Mouse (Mus musculus) heart, postnatal 0 days (tissue): Measurements from ENCODE around the gene 5730522E02Rik. TPM values are rescaled to one million over a fixed set of nuclear protein-coding genes. Genes with fewer than 3 reads are reported as not detected.

ENCODE experiments used
- ATAC-seq: fragments of 200-750 bp; cut with Nextera tagmentation; 2 replicates; pipeline ENCODE4 v1.8.0; 2017; ENCODE audit warnings: low read depth, moderate number of reproducible peaks, moderate library complexity; ENCODE audit not compliant: insufficient read depth
- DNase-seq: peaks from one replicate; pipeline ENCODE4 v3.0.0-alpha.2; 2016; ENCODE audit warnings: low spot score
- H3K27ac ChIP-seq: fragments of 300-500 bp; sonication (generic); 2 replicates; pipeline ENCODE4 v1.5.1; 2014; ENCODE audit warnings: low read depth, mild to moderate bottlenecking
- H3K27me3 ChIP-seq: fragments of 300-500 bp; sonication (generic); 2 replicates; pipeline ENCODE4 v1.6.1; 2014; ENCODE audit warnings: low read length, mixed read lengths; ENCODE audit not compliant: control insufficient read depth, insufficient read depth
- H3K36me3 ChIP-seq: fragments of 300-500 bp; sonication (generic); replicated peaks from 2 replicates; pipeline ENCODE4 v1.6.1; 2014; ENCODE audit warnings: low read length, mixed read lengths; ENCODE audit not compliant: control insufficient read depth, insufficient read depth
- H3K4me1 ChIP-seq: fragments of 300-500 bp; sonication (generic); 2 replicates; pipeline ENCODE4 v1.6.1; 2014; ENCODE audit warnings: antibody characterized with exemption; ENCODE audit not compliant: control insufficient read depth, insufficient read depth
- H3K4me2 ChIP-seq: fragments of 300-500 bp; sonication (generic); 2 replicates; pipeline ENCODE4 v1.6.1; 2014; ENCODE audit warnings: low read depth, mild to moderate bottlenecking, low read length, moderate library complexity
- H3K4me3 ChIP-seq: fragments of 300-500 bp; sonication (generic); 2 replicates; pipeline ENCODE4 v1.5.1; 2014; ENCODE audit warnings: low read depth, low read length
- H3K9ac ChIP-seq: fragments of 300-500 bp; sonication (generic); replicated peaks from 2 replicates; pipeline ENCODE4 v1.6.1; 2014; ENCODE audit warnings: low read depth, low read length, mixed read lengths
- H3K9me3 ChIP-seq: fragments of 300-500 bp; sonication (generic); replicated peaks from 2 replicates; pipeline ENCODE4 v1.6.1; 2016; ENCODE audit warnings: low read length; ENCODE audit not compliant: control insufficient read depth
- CTCF ChIP-seq: IDR thresholded peaks from 2 replicates; pipeline ENCODE4 v1.5.1; 2016; ENCODE audit warnings: antibody characterized with exemption, control low read depth, low read depth
- EP300 ChIP-seq: IDR thresholded peaks from 2 replicates; pipeline ENCODE4 v1.6.1; 2016; ENCODE audit warnings: antibody characterized with exemption, low read depth
- WGBS: fragments of 180-500 bp; shearing (Covaris S2); extraction: QIAGEN DNeasy Blood & Tissue Kit; methylation state at CpG from one replicate; pipeline ENCODE4 v1.1.7; 2014; 5-methylcytosine and 5-hydroxymethylcytosine counted together
- polyA plus RNA-seq: library from polyadenylated mRNA; unstranded; fragments of >200 nt; fragmentation: Nextera tagmentation; extraction: Ambion mirVana; gene quantifications from 2 replicates; pipeline ENCODE4 v1.2.1, GENCODE M21; 2015
- total RNA-seq: library from RNA; depleted of rRNA; stranded (reverse); fragments of >200 nt; gene quantifications from 2 replicates; pipeline ENCODE4 v1.2.3, GENCODE M21; 2014; ENCODE audit warnings: low replicate concordance

5730522E02Rik gene
- total and polyA plus RNA-seq, 2 experiments from 2014 or later, result 0.52 TPM; not detected in 1

GRCm38 (mm10) chr11:26187231-26187967, 23.2 kb downstream of the 5730522E02Rik start:
- TF ChIP-seq EP300 (no peak), CTCF (no peak)
- Histone ChIP-seq H3K4me3 (no peak overlapping the region), H3K27me3 (no peaks in the 10 kb centered on the region), H3K4me1 (no peaks in the 10 kb centered on the region), H3K27ac (no peak overlapping the region), H3K9ac (no peak overlapping the region), H3K9me3 (no peaks in the 10 kb centered on the region), H3K36me3 (no peaks in the 10 kb centered on the region), H3K4me2 (no peak overlapping the region)
- DNase-seq (no peak), ATAC-seq (no peak)
- 86% methylated on average over 3 of the region's 3 CpGs for WGBS

- Histone ChIP-seq H3K27me3 (no peaks in the 10 kb centered on the region), H3K27ac (no peak overlapping the region), H3K4me2 (no peak overlapping the region), H3K9me3 (no peaks in the 10 kb centered on the region), H3K36me3 (no peaks in the 10 kb centered on the region), H3K4me1 (no peaks in the 10 kb centered on the region), H3K4me3 (no peak overlapping the region), H3K9ac (no peak overlapping the region)
- ATAC-seq, result no peak
- 95% methylated on average over 2 of the region's 2 CpGs for WGBS
- TF ChIP-seq EP300, result no peak
- TF ChIP-seq CTCF, result no peak
- DNase-seq, result no peak
These were observed 40.0 kb downstream of the 5730522E02Rik start for GRCm38 (mm10) chr11:26170572-26170971.

DNA sequence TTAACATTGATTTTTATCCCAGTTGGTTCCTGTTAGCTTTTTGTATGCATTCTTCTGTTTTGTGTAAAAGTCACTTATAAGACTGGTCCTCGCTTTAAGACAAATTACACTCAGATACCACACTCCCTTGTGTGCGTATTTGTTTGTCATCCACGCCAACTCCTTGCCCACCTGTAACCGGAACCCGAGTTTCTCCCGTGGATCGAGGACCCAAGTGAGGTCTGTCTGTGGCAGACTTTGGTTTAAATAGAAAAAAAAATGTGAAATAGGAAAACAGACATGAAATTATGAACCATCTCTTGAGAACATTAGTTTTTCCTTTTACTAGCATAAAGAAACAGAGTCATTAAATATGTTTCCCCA, 43.0 kb downstream of the 5730522E02Rik start:
- 92% methylated on average over 7 of the region's 7 CpGs for WGBS
- DNase-seq (no peak), ATAC-seq (no peak)
- Histone ChIP-seq H3K9ac (no peak overlapping the region), H3K4me3 (no peak overlapping the region), H3K4me1 (no peaks in the 10 kb centered on the region), H3K36me3 (no peaks in the 10 kb centered on the region), H3K27me3 (no peaks in the 10 kb centered on the region), H3K4me2 (no peak overlapping the region), H3K9me3 (no peaks in the 10 kb centered on the region), H3K27ac (no peak overlapping the region)
- TF ChIP-seq EP300 (no peak), CTCF (no peak)

- Histone ChIP-seq H3K4me3 (no peak overlapping the region), H3K9me3 (no peaks in the 10 kb centered on the region), H3K4me1 (no peaks in the 10 kb centered on the region), H3K27ac (no peak overlapping the region), H3K9ac (no peak overlapping the region), H3K27me3 (no peaks in the 10 kb centered on the region), H3K36me3 (no peaks in the 10 kb centered on the region), H3K4me2 (no peak overlapping the region)
- DNase-seq (no peak), ATAC-seq (no peak)
- TF ChIP-seq EP300, result no peak
- TF ChIP-seq CTCF, result no peak
- 69% methylated on average over 4 of the region's 4 CpGs for WGBS
These were observed 43.5 kb downstream of the 5730522E02Rik start for GRCm38 (mm10) chr11:26166966-26167608.

DNA sequence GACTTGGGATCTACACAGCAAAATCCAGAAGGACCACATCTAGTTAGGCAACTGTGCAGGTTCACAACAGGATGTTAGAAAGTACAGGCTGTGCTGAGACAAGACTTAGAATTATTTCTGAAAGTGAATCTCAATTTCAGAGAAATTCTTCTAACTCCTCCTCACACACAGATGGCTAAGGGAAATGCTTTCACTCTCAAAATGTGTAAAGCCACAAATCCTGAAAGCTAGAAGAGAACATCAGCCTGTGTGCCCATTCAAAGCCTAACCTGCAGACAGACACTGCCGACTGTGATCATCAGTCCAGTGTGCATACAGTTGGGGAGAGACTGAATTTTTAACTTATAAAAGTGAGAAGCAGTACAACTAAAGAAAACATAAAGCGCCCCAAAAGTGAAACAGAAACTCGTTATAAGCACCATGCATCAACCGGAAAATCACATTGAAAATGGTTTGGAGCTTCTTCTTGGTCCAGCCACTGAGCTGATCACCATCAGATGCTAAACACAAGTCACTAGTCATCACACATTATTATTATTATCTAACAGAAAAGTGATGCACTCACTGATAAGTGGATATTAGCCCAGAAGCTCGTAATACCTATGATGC, 45.8 kb downstream of the 5730522E02Rik start:
- DNase-seq, result no peak
- no peak overlapping the region for H3K4me2 ChIP-seq
- H3K27ac ChIP-seq, result no peak overlapping the region
- H3K36me3 ChIP-seq, result no peaks in the 10 kb centered on the region
- TF ChIP-seq CTCF (no peak), EP300 (no peak)
- no peaks in the 10 kb centered on the region for H3K4me1 ChIP-seq
- H3K9ac ChIP-seq, result no peak overlapping the region
- H3K4me3 ChIP-seq, result no peak overlapping the region
- 82% methylated on average over 5 of the region's 5 CpGs for WGBS
- H3K27me3 ChIP-seq, result no peaks in the 10 kb centered on the region
- ATAC-seq, result no peak
- no peaks in the 10 kb centered on the region for H3K9me3 ChIP-seq
